Mouse (Mus musculus) hindbrain, embryonic 12.5 days (tissue): ENCODE measurements at regions not wholly inside any gene's neighbourhood (a gene's known extent, or its start where the extent isn't known, plus 50 kb on each side); places are given as distances from the start of the nearest gene placed in this dataset.

ENCODE experiments used
- ATAC-seq: fragments of 200-750 bp; cut with Nextera tagmentation; 2 replicates; pipeline ENCODE4 v1.8.0; 2017; ENCODE audit warnings: moderate TSS enrichment; ENCODE audit not compliant: low FRiP score
- H3K27ac ChIP-seq: fragments of 300-500 bp; sonication (generic); 2 replicates; pipeline ENCODE4 v1.5.1; 2016; ENCODE audit warnings: mild to moderate bottlenecking
- H3K27me3 ChIP-seq: fragments of 300-500 bp; sonication (generic); 2 replicates; pipeline ENCODE4 v1.6.1; 2016; ENCODE audit warnings: mild to moderate bottlenecking
- H3K36me3 ChIP-seq: fragments of 300-500 bp; sonication (generic); 2 replicates; pipeline ENCODE4 v1.6.1; 2016; ENCODE audit warnings: mild to moderate bottlenecking
- H3K4me1 ChIP-seq: fragments of 300-500 bp; sonication (generic); 2 replicates; pipeline ENCODE4 v1.6.1; 2016
- H3K4me2 ChIP-seq: fragments of 300-500 bp; sonication (generic); replicated peaks from 2 replicates; pipeline ENCODE4 v1.6.1; 2016; ENCODE audit warnings: mild to moderate bottlenecking
- H3K4me3 ChIP-seq: fragments of 300-500 bp; sonication (generic); 2 replicates; pipeline ENCODE4 v1.5.1; 2016; ENCODE audit warnings: mild to moderate bottlenecking
- H3K9ac ChIP-seq: fragments of 300-500 bp; sonication (generic); 2 replicates; pipeline ENCODE4 v1.6.1; 2016; ENCODE audit warnings: mild to moderate bottlenecking, moderate library complexity
- H3K9me3 ChIP-seq: fragments of 300-500 bp; sonication (generic); replicated peaks from 2 replicates; pipeline ENCODE4 v1.6.1; 2016; ENCODE audit warnings: mild to moderate bottlenecking
- WGBS: fragments of 180-500 bp; shearing (Covaris S2); methylation state at CpG from one replicate; pipeline ENCODE4 v1.1.7; 2016; 5-methylcytosine and 5-hydroxymethylcytosine counted together

GRCm38 (mm10) chr6:6779157-6779556, 84.0 kb upstream of the Dlx6 start:
- H3K9me3 ChIP-seq: no peaks in the 10 kb centered on the region
- H3K27me3 ChIP-seq: no peaks in the 10 kb centered on the region
- H3K4me1 ChIP-seq: no peaks in the 10 kb centered on the region
- no peak overlapping the region for H3K9ac ChIP-seq
- no peaks in the 10 kb centered on the region for H3K36me3 ChIP-seq
- no peak overlapping the region for H3K4me2 ChIP-seq
- no peak overlapping the region for H3K4me3 ChIP-seq
- H3K27ac ChIP-seq: no peak overlapping the region
- ATAC-seq: no peak
- 75% methylated on average over 1 of the region's 1 CpGs for WGBS

DNA sequence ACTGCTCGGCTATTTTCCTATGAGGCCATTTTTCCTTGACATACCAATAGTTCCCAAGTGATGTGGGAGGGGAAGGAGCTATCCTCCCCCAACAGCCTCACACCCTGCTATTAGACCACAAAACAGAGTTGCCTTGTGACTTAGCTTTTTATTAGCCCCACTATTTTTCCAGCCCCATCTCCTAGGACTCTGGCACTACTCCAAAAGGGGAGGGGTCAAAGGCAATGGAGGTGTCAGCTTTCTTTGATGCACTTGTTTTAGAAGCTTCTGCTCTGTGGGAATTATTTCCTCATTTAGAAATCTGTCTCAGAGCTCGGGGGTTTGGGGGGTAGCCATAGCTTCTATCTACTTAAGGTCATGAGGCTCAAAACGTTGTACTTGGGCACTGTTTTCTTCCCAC, 81.6 kb upstream of the Dlx6 start:
- Histone ChIP-seq H3K4me2 (no peak overlapping the region), H3K27me3 (no peaks in the 10 kb centered on the region), H3K9ac (no peak overlapping the region), H3K27ac (no peak overlapping the region), H3K4me3 (no peak overlapping the region), H3K4me1 (no peaks in the 10 kb centered on the region), H3K36me3 (no peaks in the 10 kb centered on the region), H3K9me3 (no peaks in the 10 kb centered on the region)
- no peak for ATAC-seq
- WGBS: 61% methylated on average over 3 of the region's 3 CpGs

- Histone ChIP-seq H3K4me3 (no peak overlapping the region), H3K9me3 (no peaks in the 10 kb centered on the region), H3K36me3 (no peaks in the 10 kb centered on the region), H3K9ac (no peak overlapping the region), H3K27ac (no peak overlapping the region), H3K4me2 (no peak overlapping the region), H3K4me1 (no peaks in the 10 kb centered on the region), H3K27me3 (no peaks in the 10 kb centered on the region)
- ATAC-seq: no peak
- WGBS: 43% methylated on average over 1 of the region's 1 CpGs
These were observed 77.1 kb upstream of the Dlx6 start for GRCm38 (mm10) chr6:6785939-6786490.

DNA sequence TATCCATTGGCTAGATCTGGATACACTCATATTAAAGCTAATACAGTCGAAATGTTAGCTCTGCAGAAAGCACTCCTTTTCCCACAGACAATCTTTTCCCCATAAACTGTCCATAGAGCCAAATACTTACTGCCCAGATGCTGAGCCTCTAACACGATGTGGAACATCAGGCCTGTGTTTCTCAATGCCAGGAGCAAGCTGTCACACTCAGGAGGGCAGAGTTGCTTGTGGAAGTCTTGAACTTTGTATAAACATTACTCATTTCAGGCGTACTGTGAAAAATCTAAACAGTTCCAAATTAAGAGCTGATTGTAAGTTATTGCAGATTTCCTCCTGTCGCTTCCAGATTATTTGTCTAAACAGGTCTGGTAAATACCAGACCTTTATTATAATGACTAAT, 75.6 kb upstream of the Dlx6 start:
- no peak overlapping the region for H3K27ac ChIP-seq
- ATAC-seq: no peak
- no peak overlapping the region for H3K4me3 ChIP-seq
- H3K9ac ChIP-seq: no peak overlapping the region
- no peak overlapping the region for H3K4me2 ChIP-seq
- H3K9me3 ChIP-seq: no peaks in the 10 kb centered on the region
- no peaks in the 10 kb centered on the region for H3K36me3 ChIP-seq
- H3K4me1 ChIP-seq: no peaks in the 10 kb centered on the region
- no peaks in the 10 kb centered on the region for H3K27me3 ChIP-seq
- WGBS: 74% methylated on average over 4 of the region's 4 CpGs

- Histone ChIP-seq H3K36me3 (no peaks in the 10 kb centered on the region), H3K4me1 (no peaks in the 10 kb centered on the region), H3K4me2 (no peak overlapping the region), H3K9me3 (no peaks in the 10 kb centered on the region), H3K4me3 (no peak overlapping the region), H3K27me3 (no peaks in the 10 kb centered on the region), H3K9ac (no peak overlapping the region), H3K27ac (no peak overlapping the region)
- no peak for ATAC-seq
- WGBS: 62% methylated on average over 6 of the region's 6 CpGs
These were observed 68.7 kb upstream of the Dlx6 start for GRCm38 (mm10) chr6:6794320-6795018.

GRCm38 (mm10) chr6:6800377-6800776, 62.8 kb upstream of the Dlx6 start:
- H3K27ac ChIP-seq: no peak overlapping the region
- H3K27me3 ChIP-seq: no peaks in the 10 kb centered on the region
- 96% methylated on average over 2 of the region's 2 CpGs for WGBS
- no peaks in the 10 kb centered on the region for H3K9me3 ChIP-seq
- H3K4me1 ChIP-seq: no peaks in the 10 kb centered on the region
- H3K4me2 ChIP-seq: no peak overlapping the region
- no peaks in the 10 kb centered on the region for H3K36me3 ChIP-seq
- no peak for ATAC-seq
- no peak overlapping the region for H3K4me3 ChIP-seq
- no peak overlapping the region for H3K9ac ChIP-seq

DNA sequence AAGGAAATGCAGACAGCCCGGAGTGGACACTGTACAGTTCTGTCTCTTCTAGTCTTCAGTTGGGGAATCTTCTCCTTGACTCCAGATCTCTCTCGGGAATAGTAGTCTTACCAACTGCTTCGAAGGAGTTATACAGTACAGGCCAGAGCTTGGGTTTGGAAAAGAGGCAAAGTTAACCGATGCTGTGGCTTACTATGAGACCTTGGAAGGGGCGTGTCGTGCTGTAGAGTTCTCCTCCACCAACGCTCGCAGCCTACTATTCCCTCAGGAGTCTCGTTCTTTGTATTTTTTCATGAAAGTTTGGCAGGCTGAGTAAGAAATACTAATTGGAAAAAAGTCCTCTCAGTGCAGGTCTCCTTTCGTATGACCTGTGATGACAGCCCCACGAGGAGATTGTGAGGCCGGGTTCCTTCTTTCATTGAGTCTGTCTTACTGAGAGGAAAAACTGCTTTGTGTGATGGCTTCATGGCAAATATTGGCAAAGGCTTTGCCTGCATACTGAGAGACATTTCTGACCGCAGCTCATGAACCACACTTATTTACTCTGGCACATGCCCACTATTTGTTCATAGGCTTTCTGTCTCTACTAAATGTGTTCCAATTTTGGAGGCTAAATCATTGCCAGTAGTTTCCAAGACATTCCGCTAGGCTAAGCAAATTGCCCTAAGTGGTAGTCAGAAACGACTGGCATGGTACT, 61.4 kb upstream of the Dlx6 start:
- no peaks in the 10 kb centered on the region for H3K4me1 ChIP-seq
- H3K27ac ChIP-seq: no peak overlapping the region
- H3K4me2 ChIP-seq: no peak overlapping the region
- no peak overlapping the region for H3K4me3 ChIP-seq
- H3K36me3 ChIP-seq: no peaks in the 10 kb centered on the region
- no peaks in the 10 kb centered on the region for H3K27me3 ChIP-seq
- WGBS: 82% methylated on average over 15 of the region's 15 CpGs
- ATAC-seq: no peak
- no peak overlapping the region for H3K9ac ChIP-seq
- no peaks in the 10 kb centered on the region for H3K9me3 ChIP-seq
